Mouse (Mus musculus) midbrain, embryonic 11.5 days (tissue): ENCODE measurements around the gene Atxn1. TPM values are rescaled to one million over a fixed set of nuclear protein-coding genes. Genes with fewer than 3 reads are reported as not detected.

Experiments
- ATAC-seq: fragments of 200-750 bp; cut with Nextera tagmentation; 2 replicates; pipeline ENCODE4 v1.8.0; 2017; ENCODE audit warnings: moderate TSS enrichment, moderate library complexity; ENCODE audit not compliant: low FRiP score
- DNase-seq: peaks from one replicate; pipeline ENCODE4 v3.0.0; 2015; ENCODE audit warnings: low spot score; ENCODE audit errors: missing footprints
- H3K27ac ChIP-seq: fragments of 300-500 bp; sonication (generic); 2 replicates; pipeline ENCODE4 v1.5.1; 2014; ENCODE audit warnings: low read depth, low read length
- H3K27me3 ChIP-seq: fragments of 300-500 bp; sonication (generic); 2 replicates; pipeline ENCODE4 v1.6.1; 2014; ENCODE audit warnings: mild to moderate bottlenecking, low read length, moderate library complexity, mixed read lengths; ENCODE audit not compliant: control insufficient read depth, insufficient read depth
- H3K36me3 ChIP-seq: fragments of 300-500 bp; sonication (generic); 2 replicates; pipeline ENCODE4 v1.6.1; 2014; ENCODE audit warnings: mild to moderate bottlenecking, low read length, moderate library complexity, mixed read lengths; ENCODE audit not compliant: control insufficient read depth, insufficient read depth
- H3K4me1 ChIP-seq: fragments of 300-500 bp; sonication (generic); 2 replicates; pipeline ENCODE4 v1.6.1; 2014; ENCODE audit warnings: low read length; ENCODE audit not compliant: control insufficient read depth, insufficient read depth
- H3K4me2 ChIP-seq: fragments of 300-500 bp; sonication (generic); 2 replicates; pipeline ENCODE4 v1.6.1; 2014; ENCODE audit warnings: mild to moderate bottlenecking, moderate library complexity
- H3K4me3 ChIP-seq: fragments of 300-500 bp; sonication (generic); 2 replicates; pipeline ENCODE4 v1.5.1; 2014; ENCODE audit warnings: low read depth, low read length
- H3K9ac ChIP-seq: fragments of 300-500 bp; sonication (generic); 2 replicates; pipeline ENCODE4 v1.6.1; 2014; ENCODE audit warnings: low read length
- H3K9me3 ChIP-seq: fragments of 300-500 bp; sonication (generic); 2 replicates; pipeline ENCODE4 v1.6.1; 2016; ENCODE audit warnings: low read length; ENCODE audit not compliant: control insufficient read depth
- WGBS: fragments of 180-500 bp; shearing (Covaris S2); extraction: QIAGEN DNeasy Blood & Tissue Kit; methylation state at CpG from one replicate; pipeline ENCODE4 v1.1.7; 2014; 5-methylcytosine and 5-hydroxymethylcytosine counted together
- polyA plus RNA-seq: library from polyadenylated mRNA; unstranded; fragments of >200 nt; fragmentation: Nextera tagmentation; extraction: Ambion mirVana; gene quantifications from 2 replicates; pipeline ENCODE4 v1.2.1, GENCODE M21; 2014

The Atxn1 gene
- polyA plus RNA-seq, 1 experiment from 2014 or later = 1.7 TPM

GRCm38 (mm10) chr13:45750627-45751026 lies 214.2 kb downstream of the Atxn1 start:
- Histone ChIP-seq H3K4me2 (no peak overlapping the region), H3K9ac (no peak overlapping the region), H3K27me3 (no peaks in the 10 kb centered on the region), H3K4me1 (no peaks in the 10 kb centered on the region; the same call in 1 of the 2 replicates), H3K9me3 (no peaks in the 10 kb centered on the region), H3K36me3 (no peaks in the 10 kb centered on the region), H3K4me3 (no peak overlapping the region), H3K27ac (no peak overlapping the region)
- DNase-seq = no peak
- 89% methylated on average over 6 of the region's 6 CpGs for WGBS
- no peak for ATAC-seq

- H3K4me2 ChIP-seq = no peak overlapping the region
- H3K27me3 ChIP-seq = no peaks in the 10 kb centered on the region
- no peak for ATAC-seq
- H3K9ac ChIP-seq = no peak overlapping the region
- no peaks in the 10 kb centered on the region; the same call in 1 of the 2 replicates for H3K4me1 ChIP-seq
- H3K4me3 ChIP-seq = no peak overlapping the region
- H3K36me3 ChIP-seq = no peaks in the 10 kb centered on the region
- WGBS = 58% methylated on average over 1 of the region's 1 CpGs
- H3K27ac ChIP-seq = no peak overlapping the region
- H3K9me3 ChIP-seq = no peaks in the 10 kb centered on the region
- no peak for DNase-seq
Observed at GRCm38 (mm10) chr13:45749937-45750336, 214.9 kb downstream of the Atxn1 start.

GRCm38 (mm10) chr13:45749222-45749621 lies 215.6 kb downstream of the Atxn1 start:
- 79% methylated on average over 8 of the region's 8 CpGs for WGBS
- DNase-seq (no peak), ATAC-seq (no peak)
- Histone ChIP-seq H3K4me1 (no peaks in the 10 kb centered on the region; the same call in 1 of the 2 replicates), H3K27me3 (no peaks in the 10 kb centered on the region), H3K4me2 (no peak overlapping the region), H3K9ac (no peak overlapping the region), H3K36me3 (no peaks in the 10 kb centered on the region), H3K9me3 (no peaks in the 10 kb centered on the region), H3K27ac (no peak overlapping the region), H3K4me3 (no peak overlapping the region)

GRCm38 (mm10) chr13:45748691-45749090 lies 216.1 kb downstream of the Atxn1 start:
- H3K27me3 ChIP-seq = no peaks in the 10 kb centered on the region
- no peak overlapping the region for H3K4me3 ChIP-seq
- H3K9ac ChIP-seq = no peak overlapping the region
- 74% methylated on average over 4 of the region's 4 CpGs for whole genome bisulfite sequencing
- H3K4me2 ChIP-seq = no peak overlapping the region
- no peak for ATAC-seq
- no peaks in the 10 kb centered on the region for H3K36me3 ChIP-seq
- no peak overlapping the region for H3K27ac ChIP-seq
- DNase-seq = no peak
- no peaks in the 10 kb centered on the region for H3K9me3 ChIP-seq
- no peaks in the 10 kb centered on the region; the same call in 1 of the 2 replicates for H3K4me1 ChIP-seq

GRCm38 (mm10) chr13:45745851-45746773 lies 218.7 kb downstream of the Atxn1 start:
- WGBS = 70% methylated on average over 12 of the region's 12 CpGs

GRCm38 (mm10) chr13:45744803-45745432 lies 219.9 kb downstream of the Atxn1 start:
- Histone ChIP-seq H3K4me3 (no peak overlapping the region), H3K27me3 (no peaks in the 10 kb centered on the region), H3K9ac (no peak overlapping the region), H3K4me1 (no peaks in the 10 kb centered on the region; the same call in 1 of the 2 replicates), H3K27ac (no peak overlapping the region), H3K36me3 (no peaks in the 10 kb centered on the region), H3K9me3 (no peaks in the 10 kb centered on the region), H3K4me2 (no peak overlapping the region)
- ATAC-seq = no peak
- no peak for DNase-seq
- WGBS = 89% methylated on average over 7 of the region's 7 CpGs

More at GRCm38 (mm10) chr13:45745851-45746773, 218.7 kb downstream of the Atxn1 start:
- H3K9ac ChIP-seq = no peak overlapping the region
- no peak for DNase-seq
- no peaks in the 10 kb centered on the region; the same call in 1 of the 2 replicates for H3K4me1 ChIP-seq
- H3K27me3 ChIP-seq = no peaks in the 10 kb centered on the region
- no peak overlapping the region for H3K27ac ChIP-seq
- no peaks in the 10 kb centered on the region for H3K9me3 ChIP-seq
- H3K4me3 ChIP-seq = no peak overlapping the region
- no peak for ATAC-seq
- no peaks in the 10 kb centered on the region for H3K36me3 ChIP-seq
- H3K4me2 ChIP-seq = no peak overlapping the region

GRCm38 (mm10) chr13:45743848-45744247 lies 221.0 kb downstream of the Atxn1 start:
- 61% methylated on average over 7 of the region's 7 CpGs for WGBS
- H3K27me3 ChIP-seq = no peaks in the 10 kb centered on the region
- no peak overlapping the region for H3K27ac ChIP-seq
- no peak overlapping the region for H3K4me2 ChIP-seq
- DNase-seq (no peak), ATAC-seq (no peak)
- H3K9me3 ChIP-seq = no peaks in the 10 kb centered on the region
- no peak overlapping the region for H3K9ac ChIP-seq
- no peak overlapping the region for H3K4me3 ChIP-seq
- H3K36me3 ChIP-seq = no peaks in the 10 kb centered on the region
- H3K4me1 ChIP-seq = no peaks in the 10 kb centered on the region

GRCm38 (mm10) chr13:45740369-45740768 lies 224.4 kb downstream of the Atxn1 start:
- Histone ChIP-seq H3K27ac (no peak overlapping the region), H3K4me3 (no peak overlapping the region), H3K27me3 (no peaks in the 10 kb centered on the region), H3K9ac (no peak overlapping the region), H3K9me3 (no peaks in the 10 kb centered on the region), H3K4me2 (no peak overlapping the region), H3K36me3 (no peaks in the 10 kb centered on the region), H3K4me1 (no peaks in the 10 kb centered on the region)
- 91% methylated on average over 12 of the region's 12 CpGs for WGBS
- DNase-seq (no peak), ATAC-seq (no peak)

- ATAC-seq (no peak), DNase-seq (no peak)
- Histone ChIP-seq H3K4me1 (no peaks in the 10 kb centered on the region), H3K9ac (no peak overlapping the region), H3K4me3 (no peak overlapping the region), H3K4me2 (no peak overlapping the region), H3K9me3 (no peaks in the 10 kb centered on the region), H3K36me3 (no peaks in the 10 kb centered on the region), H3K27me3 (no peaks in the 10 kb centered on the region), H3K27ac (no peak overlapping the region)
- WGBS = 79% methylated on average over 4 of the region's 4 CpGs
Observed at GRCm38 (mm10) chr13:45736241-45736640, 228.6 kb downstream of the Atxn1 start.
